Mouse (Mus musculus): ENCODE measurements around the gene Scyl2. TPM values are rescaled to one million over a fixed set of nuclear protein-coding genes. Genes with fewer than 3 reads are reported as not detected.

Scyl2 gene
- polyA plus RNA-seq (2015; fragmentation: Nextera tagmentation; extraction: Ambion mirVana), result 4.8 and 8.9 TPM in 2 replicates

DNA sequence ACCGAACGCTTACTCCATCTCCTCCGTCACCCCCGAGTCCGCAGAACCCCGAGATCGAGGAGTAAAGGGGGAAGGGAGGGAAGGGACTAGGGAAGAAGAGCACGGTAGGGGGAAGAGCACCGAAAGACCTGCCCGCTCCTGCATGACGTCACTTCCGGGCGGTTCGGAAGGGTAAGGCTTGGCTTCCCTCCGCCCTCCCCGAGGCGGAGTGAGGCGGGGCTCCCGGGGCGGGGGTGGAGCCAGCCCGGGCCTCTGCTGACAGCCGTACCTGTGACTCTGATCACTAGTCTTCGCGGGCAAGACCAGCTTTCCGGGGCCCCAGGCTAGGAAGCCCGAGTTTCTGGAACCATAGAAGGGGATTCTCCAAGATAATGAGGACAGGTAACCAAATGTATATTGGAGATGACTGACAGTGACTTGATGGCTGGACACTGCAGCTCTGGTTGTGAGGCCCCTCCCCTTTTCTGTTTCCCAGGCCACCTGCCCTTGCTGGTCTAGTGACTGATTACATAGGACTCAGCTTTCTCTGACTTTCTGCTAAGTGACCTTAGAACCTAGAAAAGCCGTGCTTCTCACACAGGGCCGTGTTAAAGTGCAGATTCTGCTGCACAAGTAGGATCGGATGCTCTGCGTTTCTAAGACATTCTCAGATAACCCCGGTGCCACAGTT, at the start of gene Scyl2:
TSS of gene Scyl2 (minus strand) at position 147 of the 670 bp plus-strand sequence.

DNA sequence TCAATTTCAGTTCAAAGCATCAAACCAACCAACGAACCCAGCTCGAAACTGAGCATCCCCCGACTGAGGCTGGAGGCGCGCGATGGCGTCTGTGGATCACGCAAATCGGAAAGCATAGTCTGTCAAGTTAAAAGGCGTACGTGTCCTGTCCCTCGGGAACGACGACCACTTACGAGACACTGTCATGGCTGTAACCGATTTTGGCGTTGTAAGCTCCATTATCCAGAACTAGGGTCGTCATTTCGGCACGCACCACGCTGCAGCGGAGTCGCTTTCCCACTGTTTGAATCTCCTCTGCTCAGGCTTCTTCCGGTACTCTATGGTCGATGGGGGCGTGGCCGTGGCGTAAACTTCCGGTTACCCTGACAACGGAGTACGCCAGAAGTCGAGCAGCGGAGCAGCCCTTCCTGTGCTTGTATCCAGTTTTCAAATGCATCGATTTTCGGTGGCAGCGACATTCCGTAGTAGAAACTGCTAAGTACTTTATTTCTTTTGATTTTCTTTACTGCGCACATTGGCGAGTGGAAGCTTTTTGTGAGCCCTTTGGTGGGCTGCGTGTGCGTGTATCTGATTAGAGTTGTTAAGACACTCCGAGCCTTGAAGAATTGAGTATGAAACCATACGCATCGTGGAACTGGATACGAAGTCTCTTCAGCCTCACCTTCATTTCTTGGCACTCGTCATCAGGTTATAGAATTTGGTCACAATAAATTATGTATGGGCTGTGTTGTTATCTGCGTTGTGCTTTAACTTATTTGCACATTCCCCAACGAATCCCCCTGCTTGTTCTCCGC, 46.1 kb upstream of the Scyl2 start, which contains the start of gene Actr6:
TSS of gene Actr6 (minus strand) at position 295 of the 794 bp plus-strand sequence.

DNA sequence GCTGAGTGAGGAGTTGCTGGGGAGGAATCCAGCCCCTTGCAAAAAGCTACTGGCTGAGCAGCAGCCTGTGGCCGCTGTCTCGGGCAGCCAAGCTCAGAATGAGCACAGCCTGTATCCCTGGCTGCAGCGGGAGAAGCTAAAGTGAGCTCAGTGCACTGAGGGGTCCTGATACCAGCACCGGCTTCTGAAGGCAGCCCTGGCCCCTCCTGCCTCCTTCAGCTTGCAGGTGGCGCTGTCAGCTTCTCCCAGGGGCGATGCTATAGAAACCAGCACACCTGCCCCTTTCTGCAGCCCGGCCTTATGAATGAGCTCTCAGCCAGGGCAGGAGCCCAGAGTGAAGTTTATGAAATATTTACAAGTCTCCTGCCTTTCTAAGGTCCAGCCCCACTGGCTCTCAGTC, 65.0 kb downstream of the Scyl2 start, which contains the start of gene Slc17a8:
TSS of gene Slc17a8 (minus strand) at position 125 of the 400 bp plus-strand sequence.

Other genes starting within 250 kb of the Scyl2 start
- 3.8 and 6.3 TPM in 2 replicates for gene Gas2l3, start 242.3 kb downstream of the Scyl2 start, polyA plus RNA-seq (2015; fragmentation: Nextera tagmentation; extraction: Ambion mirVana)
- 9.7 and 24.3 TPM in 2 replicates for gene Nr1h4, start 152.7 kb downstream of the Scyl2 start, polyA plus RNA-seq (2015; fragmentation: Nextera tagmentation; extraction: Ambion mirVana)
- 0.04 and 0.05 TPM in 2 replicates for gene Slc17a8, start 65.0 kb downstream of the Scyl2 start, polyA plus RNA-seq (2015; fragmentation: Nextera tagmentation; extraction: Ambion mirVana)
- 73.6 and 97.8 TPM in 2 replicates for gene Actr6, start 46.0 kb upstream of the Scyl2 start, polyA plus RNA-seq (2015; fragmentation: Nextera tagmentation; extraction: Ambion mirVana)
- 17.5 and 30.6 TPM in 2 replicates for gene Uhrf1bp1l, start 58.7 kb upstream of the Scyl2 start, polyA plus RNA-seq (2015; fragmentation: Nextera tagmentation; extraction: Ambion mirVana)
- 2.2 and 5.2 TPM in 2 replicates for gene Anks1b, start 187.2 kb upstream of the Scyl2 start, polyA plus RNA-seq (2015; fragmentation: Nextera tagmentation; extraction: Ambion mirVana)